Comparison of ENCODE assay signal across 8 mouse cellular contexts in genomic region chr14:7888811-7889651, GRCm38 (mm10).
DNase-seq lines count a peak whose midpoint lies in the region; ATAC-seq lines count a peak whose summit lies in the region.

No protein-coding gene starts in this region.

- H3K36me3 ChIP-seq in kidney, embryonic 14.5 days (ENCODE audit: control insufficient read depth, insufficient read depth, low read length), result peaks cover 58% of the 10 kb centered on the region
- H3K36me3 ChIP-seq in forebrain, embryonic 15.5 days, result peaks cover 35% of the 10 kb centered on the region
- peaks cover 49% of the 10 kb centered on the region for H3K36me3 ChIP-seq in liver, embryonic 12.5 days

- WGBS in kidney, embryonic 14.5 days, result 62% methylated on average over 11 of the region's 11 CpGs
- WGBS in forebrain, embryonic 15.5 days, result 12% methylated on average over 11 of the region's 11 CpGs
- 57% methylated on average over 11 of the region's 11 CpGs for WGBS in liver, embryonic 12.5 days (ENCODE audit: insufficient replicate concordance)

- ATAC-seq in kidney, embryonic 14.5 days (ENCODE audit: low FRiP score, low TSS enrichment), result peak; percentile 59; the same call in 1 of the 2 replicates
- peak; percentile 83 for ATAC-seq in forebrain, embryonic 15.5 days (replicated peaks)
- no peak for ATAC-seq in liver, embryonic 12.5 days
- ATAC-seq in activated CD4-positive, CD25-positive, alpha-beta regulatory T cell, adult 4 months, result no peak

- peaks cover 12% of the 10 kb centered on the region for H3K4me1 ChIP-seq in kidney, embryonic 14.5 days (ENCODE audit: control insufficient read depth, insufficient read depth, low read length)
- peaks cover 34% of the 10 kb centered on the region for H3K4me1 ChIP-seq in forebrain, embryonic 15.5 days
- H3K4me1 ChIP-seq in liver, embryonic 12.5 days, result peaks cover 17% of the 10 kb centered on the region

- no peaks in the 10 kb centered on the region for H3K27me3 ChIP-seq in kidney, embryonic 14.5 days (ENCODE audit: control insufficient read depth, insufficient read depth, low read length)
- H3K27me3 ChIP-seq in forebrain, embryonic 15.5 days, result no peaks in the 10 kb centered on the region
- H3K27me3 ChIP-seq in liver, embryonic 12.5 days (replicated peaks), result no peaks in the 10 kb centered on the region

- no peak overlapping the region for H3K4me3 ChIP-seq in kidney, embryonic 14.5 days (ENCODE audit: low read length)
- H3K4me3 ChIP-seq in forebrain, embryonic 15.5 days, result no peak overlapping the region
- H3K4me3 ChIP-seq in liver, embryonic 12.5 days, result no peak overlapping the region

- H3K9me3 ChIP-seq in kidney, embryonic 14.5 days (ENCODE audit: control insufficient read depth, low read length), result no peaks in the 10 kb centered on the region
- H3K9me3 ChIP-seq in forebrain, embryonic 15.5 days, result no peaks in the 10 kb centered on the region
- no peaks in the 10 kb centered on the region for H3K9me3 ChIP-seq in liver, embryonic 12.5 days (replicated peaks)

- DNase-seq in kidney, postnatal 36 days, result no peak
- peak; percentile 95 for DNase-seq in brain, adult 2 months (ENCODE audit: low read depth, low spot score)
- DNase-seq in kidney, postnatal 4 days, result peak; percentile 47 to 65
- peak; percentile 58 to 75 for DNase-seq in right cerebral cortex, postnatal 36 days (ENCODE audit: low spot score in 2 of 2)

- no peak overlapping the region for H3K9ac ChIP-seq in kidney, embryonic 14.5 days (ENCODE audit: low read depth, low read length)
- H3K9ac ChIP-seq in forebrain, embryonic 15.5 days (replicated peaks), result peak overlapping the region; percentile 24; the same call in 1 of the 2 replicates
- no peak overlapping the region for H3K9ac ChIP-seq in liver, embryonic 12.5 days

- peak overlapping the region; percentile 38; the same call in 1 of the 2 replicates for H3K27ac ChIP-seq in kidney, embryonic 14.5 days (ENCODE audit: low read depth, low read length)
- H3K27ac ChIP-seq in forebrain, embryonic 15.5 days (replicated peaks), result peak overlapping the region; percentile 90
- 0 out of 2 replicates have a peak overlapping the region, but pooled peaks have one; percentile 33 for H3K27ac ChIP-seq in liver, embryonic 12.5 days

- no peak overlapping the region for H3K4me2 ChIP-seq in kidney, embryonic 14.5 days (replicated peaks; ENCODE audit: low read depth, low read length)
- H3K4me2 ChIP-seq in forebrain, embryonic 15.5 days (replicated peaks), result peak overlapping the region; percentile 16; the same call in 1 of the 2 replicates
- no peak overlapping the region for H3K4me2 ChIP-seq in liver, embryonic 12.5 days

Comparison
In these comparisons a context has a peak if more than half of its experiments do, and no peak if none do; other contexts are left out.
1. DNase-seq: peak in brain, adult 2 months (single experiment), kidney, postnatal 4 days (2 of 2) and right cerebral cortex, postnatal 36 days (2 of 2); none in kidney, postnatal 36 days (0 of 2).
2. ATAC-seq: peak in kidney, embryonic 14.5 days (single experiment) and forebrain, embryonic 15.5 days (single experiment); none in liver, embryonic 12.5 days (single experiment) and activated CD4-positive, CD25-positive, alpha-beta regulatory T cell, adult 4 months (single experiment).
3. H3K27ac ChIP-seq: peak in every context shown above with its lines; median percentile 90 in forebrain, embryonic 15.5 days; 38 in kidney, embryonic 14.5 days; 33 in liver, embryonic 12.5 days.